Mouse (Mus musculus) CD4-positive, CD25-positive, alpha-beta regulatory T cell, adult 2 months (primary cell): ENCODE data around the gene Wdr75.

Experiments
- DNase-seq: peaks from one replicate; pipeline ENCODE4 v3.0.0-alpha.2; 2012; ENCODE audit warnings: low read depth, low spot score

The Wdr75 gene

GRCm38 (mm10) chr1:45837736-45838135 lies 42.8 kb downstream of the Wdr75 start:
- no peak for DNase-seq

GRCm38 (mm10) chr1:45838271-45838670 lies 43.3 kb downstream of the Wdr75 start:
- DNase-seq: no peak

GRCm38 (mm10) chr1:45845466-45845865 lies 50.5 kb downstream of the Wdr75 start:
- DNase-seq: no peak

GRCm38 (mm10) chr1:45858038-45858437 lies 63.1 kb downstream of the Wdr75 start:
- DNase-seq: no peak

- DNase-seq: no peak
These were observed 65.4 kb downstream of the Wdr75 start for GRCm38 (mm10) chr1:45860349-45860748.

GRCm38 (mm10) chr1:45861162-45861561 lies 66.2 kb downstream of the Wdr75 start:
- no peak for DNase-seq

GRCm38 (mm10) chr1:45863641-45864040 lies 68.7 kb downstream of the Wdr75 start:
- DNase-seq: no peak

GRCm38 (mm10) chr1:45864564-45865014 lies 69.6 kb downstream of the Wdr75 start:
- DNase-seq: no peak

GRCm38 (mm10) chr1:45865316-45865715 lies 70.3 kb downstream of the Wdr75 start:
- no peak for DNase-seq

GRCm38 (mm10) chr1:45865727-45866126 lies 70.8 kb downstream of the Wdr75 start:
- DNase-seq: no peak

- DNase-seq: no peak
These were observed 71.5 kb downstream of the Wdr75 start for GRCm38 (mm10) chr1:45866288-45867018.

- no peak for DNase-seq
These were observed 73.1 kb downstream of the Wdr75 start for GRCm38 (mm10) chr1:45868050-45868449.

- no peak for DNase-seq
These were observed 73.6 kb downstream of the Wdr75 start for GRCm38 (mm10) chr1:45868479-45869137.
